Mouse (Mus musculus) liver, embryonic 13.5 days (tissue): ENCODE measurements around the gene Pld4. TPM values are rescaled to one million over a fixed set of nuclear protein-coding genes. Genes with fewer than 3 reads are reported as not detected.

Source experiments
- ATAC-seq: fragments of 200-750 bp; cut with Nextera tagmentation; 2 replicates; pipeline ENCODE4 v1.8.0; 2017; ENCODE audit warnings: low read depth, mild to moderate bottlenecking, moderate number of reproducible peaks, moderate library complexity
- DNase-seq: peaks from one replicate; pipeline ENCODE4 v3.0.0; 2022
- H3K27ac ChIP-seq: fragments of 300-500 bp; sonication (generic); 2 replicates; pipeline ENCODE4 v1.5.1; 2015; ENCODE audit warnings: moderate library complexity, mild to moderate bottlenecking, inconsistent platforms
- H3K27me3 ChIP-seq: fragments of 300-500 bp; sonication (generic); 2 replicates; pipeline ENCODE4 v1.6.1; 2015; ENCODE audit warnings: mild to moderate bottlenecking, inconsistent platforms
- H3K36me3 ChIP-seq: fragments of 300-500 bp; sonication (generic); 2 replicates; pipeline ENCODE4 v1.6.1; 2015; ENCODE audit warnings: mild to moderate bottlenecking, inconsistent platforms
- H3K4me1 ChIP-seq: fragments of 300-500 bp; sonication (generic); replicated peaks from 2 replicates; pipeline ENCODE4 v1.6.1; 2015; ENCODE audit warnings: inconsistent platforms
- H3K4me2 ChIP-seq: fragments of 300-500 bp; sonication (generic); 2 replicates; pipeline ENCODE4 v1.6.1; 2015; ENCODE audit warnings: inconsistent platforms, mild to moderate bottlenecking, moderate library complexity
- H3K4me3 ChIP-seq: fragments of 300-500 bp; sonication (generic); replicated peaks from 2 replicates; pipeline ENCODE4 v1.5.1; 2015; ENCODE audit warnings: mild to moderate bottlenecking, inconsistent platforms
- H3K9ac ChIP-seq: fragments of 300-500 bp; sonication (generic); 2 replicates; pipeline ENCODE4 v1.6.1; 2015; ENCODE audit warnings: mild to moderate bottlenecking, inconsistent platforms
- H3K9me3 ChIP-seq: fragments of 300-500 bp; sonication (generic); replicated peaks from 2 replicates; pipeline ENCODE4 v1.6.1; 2016; ENCODE audit warnings: inconsistent platforms
- WGBS: fragments of 180-500 bp; shearing (Covaris S2); methylation state at CpG from one replicate; pipeline ENCODE4 v1.1.7; 2015; ENCODE audit not compliant: insufficient replicate concordance; 5-methylcytosine and 5-hydroxymethylcytosine counted together
- polyA plus RNA-seq: library from polyadenylated mRNA; unstranded; fragments of >200 nt; fragmentation: Nextera tagmentation; extraction: Ambion mirVana; gene quantifications from 2 replicates; pipeline ENCODE4 v1.2.1, GENCODE M21; 2015

The Pld4 gene
- polyA plus RNA-seq, 1 experiment from 2014 or later: 9.6 TPM

DNA sequence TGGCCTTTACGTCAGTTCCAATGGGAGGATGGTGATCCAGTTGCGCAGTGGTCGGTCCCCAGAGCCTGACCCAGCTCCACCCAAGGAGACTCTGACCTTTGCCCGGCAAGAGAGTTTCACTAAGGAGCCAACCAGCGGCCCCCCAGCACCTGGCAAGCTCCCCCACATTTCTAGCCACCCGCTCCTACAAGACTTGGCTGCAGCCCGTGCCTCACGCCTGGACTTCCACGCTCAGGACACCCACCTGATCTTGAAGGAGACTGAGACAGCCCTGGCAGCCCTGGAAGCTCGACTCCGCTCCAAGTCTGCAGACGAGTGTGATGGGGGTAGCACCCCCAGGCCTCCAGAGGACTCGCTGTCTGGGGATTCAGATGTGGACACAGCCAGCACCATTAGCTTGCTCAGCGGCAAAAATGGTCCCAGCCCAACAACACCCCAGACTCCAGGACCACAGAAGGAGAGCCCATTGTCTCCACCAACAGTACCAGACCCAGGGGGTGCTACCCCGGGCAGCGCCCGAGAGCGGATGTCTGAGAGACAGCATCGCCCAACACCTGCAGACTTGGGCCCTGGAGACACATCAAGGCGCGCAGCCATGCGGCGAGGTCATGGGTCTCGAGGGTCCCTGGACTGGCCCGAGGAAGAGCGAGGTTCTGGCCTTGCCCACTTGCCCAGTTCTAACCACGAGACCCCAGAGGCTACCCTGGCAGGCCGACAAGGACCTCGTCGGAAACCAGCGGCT is 22.0 kb upstream of the Pld4 start:
- no peak overlapping the region for H3K4me3 ChIP-seq
- no peaks in the 10 kb centered on the region for H3K27me3 ChIP-seq
- no peak for ATAC-seq
- WGBS: 76% methylated on average over 31 of the region's 31 CpGs
- H3K27ac ChIP-seq: no peak overlapping the region
- H3K4me2 ChIP-seq: no peak overlapping the region
- DNase-seq: no peak
- peaks cover 25% of the 10 kb centered on the region for H3K36me3 ChIP-seq
- H3K9ac ChIP-seq: no peak overlapping the region
- H3K4me1 ChIP-seq: no peaks in the 10 kb centered on the region
- no peaks in the 10 kb centered on the region for H3K9me3 ChIP-seq

GRCm38 (mm10) chr12:112739023-112739568 is 21.4 kb upstream of the Pld4 start:
- Histone ChIP-seq H3K4me1 (no peaks in the 10 kb centered on the region), H3K9ac (no peak overlapping the region), H3K36me3 (peaks cover 25% of the 10 kb centered on the region), H3K4me3 (no peak overlapping the region), H3K27me3 (no peaks in the 10 kb centered on the region), H3K4me2 (no peak overlapping the region), H3K9me3 (no peaks in the 10 kb centered on the region), H3K27ac (no peak overlapping the region)
- ATAC-seq: no peak
- 86% methylated on average over 24 of the region's 24 CpGs for WGBS
- no peak for DNase-seq

DNA sequence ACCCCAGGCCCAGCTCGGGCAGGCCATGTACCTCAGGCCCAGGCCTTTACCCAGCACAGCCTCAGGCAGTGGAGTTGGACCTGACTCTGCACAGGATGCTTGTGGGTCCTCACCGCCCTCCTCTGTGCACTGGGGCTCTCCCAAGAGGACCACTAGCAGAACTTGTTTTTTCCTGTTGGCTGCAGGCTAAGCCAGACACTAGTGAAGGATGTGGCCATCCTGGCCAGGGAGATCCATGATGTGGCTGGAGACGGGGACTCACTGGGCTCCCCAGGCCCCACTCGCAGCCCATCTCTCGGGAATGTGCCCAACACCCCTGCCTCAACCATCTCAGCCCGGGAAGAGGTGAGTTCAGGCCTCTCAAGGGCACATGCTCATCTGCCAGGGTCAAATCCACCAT is 17.7 kb upstream of the Pld4 start:
- DNase-seq: no peak
- Histone ChIP-seq H3K27ac (no peak overlapping the region), H3K9ac (no peak overlapping the region), H3K4me2 (no peak overlapping the region), H3K27me3 (no peaks in the 10 kb centered on the region), H3K36me3 (peaks cover 13% of the 10 kb centered on the region; the same call in 1 of the 2 replicates), H3K4me1 (no peaks in the 10 kb centered on the region), H3K9me3 (no peaks in the 10 kb centered on the region), H3K4me3 (no peak overlapping the region)
- WGBS: 44% methylated on average over 6 of the region's 6 CpGs
- ATAC-seq: no peak

DNA sequence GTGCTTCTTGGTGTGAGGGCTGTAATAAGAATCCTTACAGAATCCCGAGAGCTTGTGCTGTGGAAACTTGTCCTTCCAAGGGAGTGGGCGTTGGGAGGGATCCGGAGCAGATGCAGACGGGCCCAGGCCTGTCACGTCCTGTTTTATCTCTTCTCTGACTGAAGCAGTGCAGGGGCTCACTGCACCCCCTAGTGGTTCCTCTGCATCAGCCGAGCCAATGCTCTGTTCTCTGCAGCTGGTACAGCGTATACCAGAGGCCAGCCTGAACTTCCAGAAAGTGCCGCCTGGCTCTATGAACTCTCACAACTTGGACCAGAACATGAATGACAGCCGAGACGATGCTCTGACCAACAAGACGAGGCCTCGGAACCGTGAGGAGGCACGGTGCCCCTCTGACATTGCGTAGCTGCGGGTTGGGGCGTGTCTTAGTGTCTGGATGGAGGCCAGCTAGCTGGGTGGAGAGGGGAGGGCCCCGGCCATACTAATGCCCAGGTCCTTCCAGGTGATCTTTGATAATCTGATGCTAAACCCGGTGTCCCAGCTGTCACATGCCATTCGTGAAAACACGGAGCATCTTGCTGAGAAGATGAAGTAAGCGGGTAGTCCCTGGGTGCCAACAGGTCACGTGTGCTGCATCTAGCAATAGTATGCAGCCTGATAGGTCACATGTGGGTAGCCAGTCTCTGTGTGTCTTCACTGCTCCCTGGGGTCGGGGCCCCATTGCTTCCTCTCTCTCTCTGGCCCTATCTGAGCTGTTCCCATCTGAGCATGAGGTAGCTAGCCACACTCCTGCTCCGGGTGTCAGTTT is 17.1 kb upstream of the Pld4 start:
- WGBS: 47% methylated on average over 25 of the region's 25 CpGs
- ATAC-seq (0 out of 2 replicates have a peak, but pooled peaks have one; percentile 18), DNase-seq (peak; percentile 42)
- Histone ChIP-seq H3K9me3 (no peaks in the 10 kb centered on the region), H3K4me1 (no peaks in the 10 kb centered on the region), H3K36me3 (peaks cover 12% of the 10 kb centered on the region; the same call in 1 of the 2 replicates), H3K27ac (no peak overlapping the region), H3K9ac (no peak overlapping the region), H3K4me3 (no peak overlapping the region), H3K4me2 (no peak overlapping the region), H3K27me3 (no peaks in the 10 kb centered on the region)

DNA sequence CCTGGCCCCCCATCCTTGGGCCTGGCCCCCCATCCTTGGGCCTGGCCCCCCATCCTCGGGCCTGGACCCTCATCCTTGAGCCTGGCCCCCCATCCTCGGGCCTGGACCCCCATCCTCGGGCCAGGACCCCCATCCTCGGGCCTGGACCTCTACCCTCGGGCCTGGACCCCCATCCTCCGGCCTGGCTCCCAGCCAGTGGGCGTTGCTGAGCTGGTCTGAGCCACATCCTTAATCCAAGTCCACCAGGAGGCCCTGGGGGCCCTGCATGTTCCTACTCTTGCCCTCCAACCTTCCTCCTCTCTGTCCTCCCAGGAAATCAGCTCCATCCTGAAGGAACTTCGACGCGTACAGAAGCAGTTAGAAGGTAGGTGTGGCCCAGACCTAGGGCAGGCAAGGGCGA is 16.2 kb upstream of the Pld4 start:
- H3K36me3 ChIP-seq: peaks cover 4% of the 10 kb centered on the region; the same call in 1 of the 2 replicates
- WGBS: 67% methylated on average over 9 of the region's 11 CpGs
- H3K9ac ChIP-seq: no peak overlapping the region
- H3K4me3 ChIP-seq: no peak overlapping the region
- H3K9me3 ChIP-seq: no peaks in the 10 kb centered on the region
- no peaks in the 10 kb centered on the region for H3K4me1 ChIP-seq
- H3K4me2 ChIP-seq: no peak overlapping the region
- no peak overlapping the region for H3K27ac ChIP-seq
- DNase-seq (no peak), ATAC-seq (no peak)
- 0 out of 2 replicates have a peak, but pooled peaks cover 3% of the 10 kb centered on the region for H3K27me3 ChIP-seq

DNA sequence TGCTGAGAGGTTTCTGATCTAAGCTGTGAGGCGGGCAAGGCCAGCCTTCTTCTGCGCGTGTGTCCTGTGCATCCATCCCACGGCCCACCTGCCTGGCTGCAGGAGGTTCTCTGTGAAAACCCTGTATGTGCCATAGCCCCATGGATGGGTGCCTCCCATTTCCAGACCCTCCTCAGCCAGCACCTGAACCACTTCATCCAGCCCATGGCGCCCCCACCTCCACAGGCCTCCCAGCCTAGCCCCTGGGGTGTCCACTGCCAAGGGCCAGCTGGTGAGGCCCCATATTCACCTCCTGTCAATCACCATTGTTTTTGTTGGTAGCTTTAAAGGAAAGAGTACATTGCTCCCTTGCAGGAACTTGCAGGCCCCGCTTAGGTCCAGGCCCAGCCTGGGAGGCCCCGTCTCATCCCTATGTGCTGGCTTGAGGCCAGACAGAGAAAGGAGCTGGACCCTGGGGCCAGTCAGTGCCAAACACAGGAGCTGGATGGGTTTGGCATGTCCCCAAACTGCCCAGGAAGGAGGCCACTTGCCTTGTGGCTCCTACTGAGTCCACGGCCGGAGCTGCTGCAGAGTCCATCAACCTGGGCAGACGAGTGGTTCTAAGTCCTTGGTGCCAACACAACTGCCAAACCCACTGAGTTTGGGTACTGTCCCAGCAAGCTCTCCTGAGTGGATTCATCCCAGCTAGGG is 15.4 kb upstream of the Pld4 start:
- ATAC-seq: no peak

DNA sequence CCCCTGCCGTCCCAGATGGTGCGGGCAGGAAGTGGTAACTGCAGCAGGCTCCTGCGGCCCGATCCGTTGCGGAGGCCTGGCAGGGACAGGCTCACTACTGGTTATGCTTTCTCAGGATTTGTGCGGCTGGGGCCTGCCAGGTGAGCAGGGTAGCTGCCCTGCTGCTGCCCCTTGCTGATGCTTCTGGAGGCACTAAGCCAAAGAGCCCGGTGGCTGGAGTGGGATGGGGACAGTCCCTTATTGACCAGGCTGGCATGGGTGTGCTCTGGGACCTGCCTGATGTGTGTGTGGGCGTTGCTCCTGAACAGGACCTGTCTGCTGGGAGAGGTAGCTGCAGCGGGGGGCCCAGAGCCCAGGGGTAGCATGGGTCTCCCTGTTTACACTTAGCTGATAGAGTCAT is 14.7 kb upstream of the Pld4 start:
- Histone ChIP-seq H3K4me2 (no peak overlapping the region), H3K9me3 (no peaks in the 10 kb centered on the region), H3K27me3 (peaks cover 8% of the 10 kb centered on the region; the same call in 1 of the 2 replicates), H3K27ac (no peak overlapping the region), H3K4me1 (no peaks in the 10 kb centered on the region), H3K36me3 (no peaks in the 10 kb centered on the region; the same call in 1 of the 2 replicates), H3K9ac (no peak overlapping the region), H3K4me3 (no peak overlapping the region)
- 73% methylated on average over 10 of the region's 10 CpGs for whole genome bisulfite sequencing
- ATAC-seq (no peak), DNase-seq (no peak)

More for the DNA sequence above, 15.4 kb upstream of the Pld4 start:
- no peak overlapping the region for H3K9ac ChIP-seq
- H3K27ac ChIP-seq: no peak overlapping the region
- no peaks in the 10 kb centered on the region for H3K9me3 ChIP-seq
- 75% methylated on average over 10 of the region's 10 CpGs for WGBS
- no peak overlapping the region for H3K4me2 ChIP-seq
- peaks cover 4% of the 10 kb centered on the region; the same call in 1 of the 2 replicates for H3K27me3 ChIP-seq
- no peak overlapping the region for H3K4me3 ChIP-seq
- no peaks in the 10 kb centered on the region; the same call in 1 of the 2 replicates for H3K36me3 ChIP-seq
- DNase-seq: no peak
- no peaks in the 10 kb centered on the region for H3K4me1 ChIP-seq

DNA sequence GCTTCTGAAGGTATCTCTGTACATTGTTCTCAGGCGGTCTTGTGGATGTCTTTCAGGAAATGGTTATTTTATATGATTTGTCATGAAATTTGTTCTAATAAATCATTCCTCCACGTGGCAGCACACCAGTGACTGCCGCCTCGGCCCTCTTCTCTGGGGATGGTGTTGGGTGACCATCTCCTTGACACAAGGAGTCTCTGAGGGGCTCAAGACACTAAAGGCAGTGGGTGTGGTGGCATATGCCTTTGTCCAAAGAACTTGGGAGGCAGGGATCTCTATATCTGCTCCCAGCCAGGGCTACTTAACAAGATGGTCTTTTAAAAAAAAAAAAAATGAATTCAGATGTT is 14.0 kb upstream of the Pld4 start:
- H3K4me3 ChIP-seq: no peak overlapping the region
- no peaks in the 10 kb centered on the region for H3K9me3 ChIP-seq
- no peaks in the 10 kb centered on the region; the same call in 1 of the 2 replicates for H3K36me3 ChIP-seq
- H3K4me1 ChIP-seq: no peaks in the 10 kb centered on the region
- no peak overlapping the region for H3K4me2 ChIP-seq
- no peak overlapping the region for H3K27ac ChIP-seq
- H3K9ac ChIP-seq: no peak overlapping the region
- WGBS: 70% methylated on average over 4 of the region's 4 CpGs
- no peak for ATAC-seq
- H3K27me3 ChIP-seq: peaks cover 12% of the 10 kb centered on the region; the same call in 1 of the 2 replicates
- DNase-seq: no peak

DNA sequence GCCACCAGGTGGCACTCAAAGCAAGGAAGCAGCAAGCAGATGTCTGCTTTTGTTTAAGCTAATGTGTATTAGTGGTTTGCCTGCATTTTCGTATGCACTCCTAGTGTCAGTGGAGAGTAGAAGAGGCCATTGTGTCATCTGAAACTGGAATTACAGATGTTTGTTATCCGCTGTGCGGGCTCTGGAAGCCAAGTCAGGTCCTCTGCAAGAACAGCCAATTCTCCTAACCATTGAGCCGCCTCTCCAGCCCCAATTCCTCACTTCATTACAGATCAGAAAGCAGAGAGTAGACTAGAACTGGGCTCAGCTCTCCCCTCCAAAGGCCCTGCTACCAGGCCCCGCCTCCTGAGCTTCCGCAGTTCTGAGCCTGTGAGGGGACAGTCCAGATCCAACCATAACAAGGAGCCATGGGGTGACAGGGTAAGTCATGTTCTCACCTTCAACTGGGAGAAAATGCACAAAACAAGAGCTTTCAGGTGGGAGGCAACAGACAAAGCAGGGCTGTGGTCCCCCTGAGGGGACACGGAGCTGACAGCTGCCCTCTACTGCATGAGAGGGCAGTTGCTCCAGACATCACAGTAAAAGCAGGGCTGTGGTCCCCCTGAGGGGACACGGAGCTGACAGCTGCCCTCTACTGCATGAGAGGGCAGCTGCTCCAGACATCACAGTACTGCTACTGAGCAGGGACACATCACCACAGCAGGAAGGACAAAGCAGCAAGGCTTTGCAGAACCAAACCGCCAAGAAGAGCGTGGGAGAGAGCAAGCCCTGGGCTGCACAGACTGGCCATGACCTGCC is 13.4 kb upstream of the Pld4 start:
- 25% methylated on average over 10 of the region's 10 CpGs for WGBS
- ATAC-seq (0 out of 2 replicates have a peak, but pooled peaks have one; percentile 6), DNase-seq (no peak)
- no peak overlapping the region for H3K9ac ChIP-seq
- H3K4me3 ChIP-seq: no peak overlapping the region
- H3K36me3 ChIP-seq: no peaks in the 10 kb centered on the region; the same call in 1 of the 2 replicates
- peaks cover 12% of the 10 kb centered on the region; the same call in 1 of the 2 replicates for H3K27me3 ChIP-seq
- H3K4me1 ChIP-seq: no peaks in the 10 kb centered on the region
- no peak overlapping the region for H3K4me2 ChIP-seq
- no peak overlapping the region for H3K27ac ChIP-seq
- H3K9me3 ChIP-seq: no peaks in the 10 kb centered on the region

- H3K36me3 ChIP-seq: no peaks in the 10 kb centered on the region; the same call in 1 of the 2 replicates
- H3K4me2 ChIP-seq: no peak overlapping the region
- no peaks in the 10 kb centered on the region for H3K9me3 ChIP-seq
- H3K9ac ChIP-seq: no peak overlapping the region
- no peak for DNase-seq
- ATAC-seq: 0 out of 2 replicates have a peak, but pooled peaks have one; percentile 16
- H3K4me3 ChIP-seq: no peak overlapping the region
- WGBS: 58% methylated on average over 8 of the region's 8 CpGs
- no peaks in the 10 kb centered on the region for H3K4me1 ChIP-seq
- peaks cover 12% of the 10 kb centered on the region; the same call in 1 of the 2 replicates for H3K27me3 ChIP-seq
- H3K27ac ChIP-seq: no peak overlapping the region
These were observed 12.9 kb upstream of the Pld4 start for GRCm38 (mm10) chr12:112747606-112747970.
